Mouse (Mus musculus): ENCODE data around the gene Tifa. TPM values are rescaled to one million over a fixed set of nuclear protein-coding genes. Genes with fewer than 3 reads are reported as not detected.

Tifa gene
- total and polyA plus RNA-seq, 2 experiments from 2014 or later: 2.7 to 4.2 TPM

DNA sequence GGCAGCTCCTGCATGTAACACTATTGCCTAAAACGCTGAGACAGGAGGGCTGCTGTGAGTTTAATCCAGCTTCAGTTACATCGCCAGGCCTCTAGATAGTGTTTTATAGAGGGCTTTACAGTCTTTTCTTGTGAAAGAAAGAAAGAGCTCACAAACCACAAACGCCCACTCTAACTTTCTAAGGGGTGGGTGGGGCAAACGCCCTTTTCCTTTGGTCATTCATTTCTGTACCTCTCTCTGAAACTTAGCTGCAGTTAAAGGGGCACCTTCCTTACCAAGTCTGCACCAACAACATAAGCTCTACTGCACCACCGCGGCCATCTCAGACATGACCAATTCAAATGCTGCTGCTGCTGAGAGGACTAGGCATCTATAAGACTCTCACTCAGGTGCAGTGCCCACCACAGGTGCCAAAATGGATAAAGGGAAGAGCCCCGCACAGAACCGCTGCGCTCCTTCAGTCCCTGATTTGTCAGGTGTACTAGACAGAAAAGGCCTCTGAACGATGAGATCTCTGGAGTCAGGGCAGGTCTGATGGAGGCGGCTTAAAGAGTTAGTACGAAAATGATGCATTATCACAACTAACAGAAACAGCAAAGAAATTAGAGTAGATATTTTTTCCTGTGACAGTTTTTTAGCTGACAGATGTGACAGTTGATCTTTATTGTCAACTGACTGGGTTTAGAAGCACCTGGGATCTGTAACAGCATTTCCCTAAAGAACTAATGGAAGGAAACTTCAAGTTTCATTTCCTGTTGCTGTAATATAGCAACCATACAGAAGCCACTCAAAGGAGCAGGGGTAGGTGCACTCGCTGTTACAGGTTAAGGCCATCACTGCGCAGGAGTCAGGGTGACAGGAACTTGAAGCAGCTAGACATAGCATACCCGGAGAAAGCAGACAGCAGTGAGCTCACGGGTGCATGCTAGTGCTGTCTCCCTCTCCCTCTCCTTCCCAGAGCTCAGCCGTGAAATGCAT lies 34.6 kb downstream of the Tifa start:
- Histone ChIP-seq H3K9me3 (ENCODE audit: low read length) (no peaks in the 10 kb centered on the region), H3K4me2 (ENCODE audit: low read depth) (no peak overlapping the region), H3K9ac (no peak overlapping the region), H3K36me3 (ENCODE audit: insufficient read depth) (peaks cover 9% of the 10 kb centered on the region; the same call in 1 of the 2 replicates), H3K4me3 (ENCODE audit: low read depth, low read length) (no peak overlapping the region), H3K27ac (ENCODE audit: low read depth, low read length) (no peak overlapping the region), H3K4me1 (ENCODE audit: insufficient read depth) (no peaks in the 10 kb centered on the region), H3K27me3 (ENCODE audit: insufficient read depth, low read length) (no peaks in the 10 kb centered on the region)
- WGBS: 72% methylated on average over 17 of the region's 17 CpGs
- no peak for TF ChIP-seq CTCF (IDR thresholded peaks at IDR 0.05; ENCODE audit: low read depth)
- DNase-seq (no peak), ATAC-seq (no peak)

DNA sequence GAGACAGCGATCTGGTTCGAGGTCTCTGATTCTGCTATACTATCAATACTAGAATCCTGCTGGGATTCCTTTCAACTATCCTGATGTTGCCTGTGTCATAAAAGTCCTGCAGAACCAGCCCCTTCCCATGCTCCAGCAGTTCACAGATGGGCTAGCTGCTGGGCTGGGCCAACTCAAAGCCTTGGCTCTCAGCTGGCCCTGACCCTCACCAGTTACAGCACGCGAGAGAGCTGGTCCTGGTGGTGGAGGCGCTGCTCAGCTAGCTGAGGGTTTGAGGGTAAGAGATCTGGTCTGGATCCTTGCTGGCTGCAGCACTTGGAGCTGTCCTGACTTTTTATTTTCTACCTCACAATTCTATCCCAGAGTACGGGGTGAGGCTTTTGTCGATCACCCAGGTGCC lies 36.9 kb downstream of the Tifa start:
- Histone ChIP-seq H3K36me3 (ENCODE audit: insufficient read depth) (peaks cover 5% of the 10 kb centered on the region; the same call in 1 of the 2 replicates), H3K9me3 (ENCODE audit: low read length) (no peaks in the 10 kb centered on the region), H3K9ac (no peak overlapping the region), H3K27me3 (ENCODE audit: insufficient read depth, low read length) (no peaks in the 10 kb centered on the region), H3K4me1 (ENCODE audit: insufficient read depth) (no peaks in the 10 kb centered on the region), H3K27ac (ENCODE audit: low read depth, low read length) (no peak overlapping the region), H3K4me3 (ENCODE audit: low read depth, low read length) (no peak overlapping the region), H3K4me2 (ENCODE audit: low read depth) (no peak overlapping the region)
- WGBS: 72% methylated on average over 7 of the region's 7 CpGs
- DNase-seq (no peak), ATAC-seq (no peak)
- TF ChIP-seq CTCF (IDR thresholded peaks at IDR 0.05; ENCODE audit: low read depth): no peak

DNA sequence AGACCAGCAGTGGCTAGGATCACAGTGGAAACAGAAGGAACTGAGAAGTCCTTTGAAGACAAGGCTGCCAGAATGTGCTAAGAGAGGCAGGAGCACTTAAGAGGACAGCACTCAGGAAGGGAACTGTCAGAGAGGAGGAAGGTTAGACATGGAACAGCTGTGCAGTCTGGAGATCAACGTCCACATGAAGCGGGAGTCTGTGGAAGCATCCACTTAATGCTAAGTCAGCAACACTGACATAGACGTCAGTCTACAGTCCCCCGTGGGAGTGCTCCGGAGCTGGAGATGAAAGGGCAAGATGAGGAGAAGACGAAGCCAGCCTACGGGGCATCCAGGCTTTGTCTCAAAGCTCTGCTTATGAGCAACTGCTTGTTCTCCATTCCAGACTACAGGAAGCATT lies 37.5 kb downstream of the Tifa start:
- 51% methylated on average over 7 of the region's 7 CpGs for WGBS
- H3K27me3 ChIP-seq (ENCODE audit: insufficient read depth, low read length): no peaks in the 10 kb centered on the region
- peaks cover 3% of the 10 kb centered on the region; the same call in 1 of the 2 replicates for H3K36me3 ChIP-seq (ENCODE audit: insufficient read depth)
- no peak for TF ChIP-seq CTCF (IDR thresholded peaks at IDR 0.05; ENCODE audit: low read depth)
- H3K4me1 ChIP-seq (ENCODE audit: insufficient read depth): no peaks in the 10 kb centered on the region
- no peak overlapping the region for H3K27ac ChIP-seq (ENCODE audit: low read depth, low read length)
- DNase-seq (no peak), ATAC-seq (0 out of 2 replicates have a peak, but pooled peaks have one; percentile 32)
- H3K9ac ChIP-seq: no peak overlapping the region
- H3K4me2 ChIP-seq (ENCODE audit: low read depth): no peak overlapping the region
- H3K4me3 ChIP-seq (ENCODE audit: low read depth, low read length): no peak overlapping the region
- H3K9me3 ChIP-seq (ENCODE audit: low read length): no peaks in the 10 kb centered on the region

DNA sequence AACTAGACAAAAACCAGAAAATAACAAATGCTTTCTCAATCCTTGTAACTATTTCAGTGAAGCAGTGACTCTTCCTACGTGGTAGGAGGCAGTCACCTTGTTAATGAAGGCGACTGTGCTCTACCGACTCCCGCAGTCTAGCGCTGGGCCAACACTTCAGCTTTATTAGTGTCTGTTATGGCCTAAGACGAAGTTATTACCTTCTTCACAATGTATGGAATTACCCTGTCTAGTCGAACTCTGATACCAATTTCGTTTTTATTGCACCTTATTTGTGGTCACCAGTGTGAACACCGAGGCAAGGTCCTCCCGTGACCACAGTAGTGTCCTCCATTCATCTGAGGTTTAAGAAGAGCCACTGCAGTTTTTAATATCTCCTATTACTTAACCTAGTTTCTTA lies 40.6 kb downstream of the Tifa start:
- H3K4me3 ChIP-seq (ENCODE audit: low read depth, low read length): no peak overlapping the region
- WGBS: 92% methylated on average over 10 of the region's 10 CpGs
- ATAC-seq (no peak), DNase-seq (no peak)
- H3K36me3 ChIP-seq (ENCODE audit: insufficient read depth): no peaks in the 10 kb centered on the region
- H3K27me3 ChIP-seq (ENCODE audit: insufficient read depth, low read length): no peaks in the 10 kb centered on the region
- H3K9ac ChIP-seq: no peak overlapping the region
- TF ChIP-seq CTCF (IDR thresholded peaks at IDR 0.05; ENCODE audit: low read depth): no peak
- H3K4me2 ChIP-seq (ENCODE audit: low read depth): no peak overlapping the region
- H3K4me1 ChIP-seq (ENCODE audit: insufficient read depth): no peaks in the 10 kb centered on the region
- no peaks in the 10 kb centered on the region for H3K9me3 ChIP-seq (ENCODE audit: low read length)
- H3K27ac ChIP-seq (ENCODE audit: low read depth, low read length): no peak overlapping the region

DNA sequence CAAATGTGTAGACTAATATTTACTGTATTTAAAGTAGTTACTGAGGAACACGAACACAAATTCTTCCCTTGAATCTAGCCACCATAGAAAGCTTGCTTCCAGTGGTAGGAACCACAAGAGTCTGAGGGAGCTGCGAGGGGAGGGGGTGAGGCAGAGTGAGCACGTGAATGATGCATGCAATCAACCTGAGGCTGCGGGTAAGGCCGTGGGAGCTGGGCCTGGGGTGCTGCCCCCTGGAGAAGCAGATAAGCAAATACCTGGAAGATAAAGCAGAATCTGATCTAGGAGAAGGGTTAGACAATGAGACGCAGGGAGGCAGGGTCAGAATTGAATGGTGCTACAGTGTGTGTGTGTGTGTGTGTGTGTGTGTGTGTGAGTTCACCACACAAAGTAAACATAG lies 41.5 kb downstream of the Tifa start:
- WGBS: 62% methylated on average over 6 of the region's 6 CpGs
- H3K4me2 ChIP-seq (ENCODE audit: low read depth): no peak overlapping the region

DNA sequence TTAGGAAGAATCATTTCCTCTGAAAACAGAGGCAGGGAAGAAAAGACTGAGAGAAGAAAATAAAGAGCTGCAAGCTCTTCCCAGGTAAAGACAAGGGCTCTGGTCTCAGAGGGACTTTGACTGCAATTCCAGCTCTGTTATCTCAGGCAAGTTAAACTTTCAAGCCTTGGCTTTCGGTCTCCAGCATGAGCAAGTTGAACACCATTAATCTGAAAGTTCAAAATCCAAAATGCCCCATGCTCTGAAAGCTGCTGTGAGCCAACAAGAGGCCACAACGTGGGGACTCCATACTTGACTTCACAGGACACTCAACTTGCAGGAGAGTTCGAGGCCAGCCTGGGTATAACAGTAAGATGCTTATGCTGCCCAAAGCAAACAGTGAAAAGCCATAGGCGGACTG lies 44.4 kb downstream of the Tifa start:
- Histone ChIP-seq H3K4me1 (ENCODE audit: insufficient read depth) (no peaks in the 10 kb centered on the region), H3K27ac (ENCODE audit: low read depth, low read length) (no peak overlapping the region), H3K4me2 (ENCODE audit: low read depth) (no peak overlapping the region), H3K27me3 (ENCODE audit: insufficient read depth, low read length) (no peaks in the 10 kb centered on the region), H3K36me3 (ENCODE audit: insufficient read depth) (no peaks in the 10 kb centered on the region), H3K9ac (no peak overlapping the region), H3K4me3 (ENCODE audit: low read depth, low read length) (no peak overlapping the region), H3K9me3 (ENCODE audit: low read length) (no peaks in the 10 kb centered on the region)
- ATAC-seq (no peak), DNase-seq (no peak)
- 92% methylated on average over 4 of the region's 4 CpGs for WGBS
- no peak for TF ChIP-seq CTCF (IDR thresholded peaks at IDR 0.05; ENCODE audit: low read depth)

More for the DNA sequence above, 41.5 kb downstream of the Tifa start:
- no peaks in the 10 kb centered on the region for H3K27me3 ChIP-seq (ENCODE audit: insufficient read depth, low read length)
- no peaks in the 10 kb centered on the region for H3K4me1 ChIP-seq (ENCODE audit: insufficient read depth)
- no peaks in the 10 kb centered on the region for H3K36me3 ChIP-seq (ENCODE audit: insufficient read depth)
- H3K9me3 ChIP-seq (ENCODE audit: low read length): no peaks in the 10 kb centered on the region
- H3K4me3 ChIP-seq (ENCODE audit: low read depth, low read length): no peak overlapping the region
- DNase-seq (no peak), ATAC-seq (peak; percentile 38; the same call in 1 of the 2 replicates)
- no peak overlapping the region for H3K9ac ChIP-seq
- no peak for TF ChIP-seq CTCF (IDR thresholded peaks at IDR 0.05; ENCODE audit: low read depth)
- H3K27ac ChIP-seq (ENCODE audit: low read depth, low read length): no peak overlapping the region

DNA sequence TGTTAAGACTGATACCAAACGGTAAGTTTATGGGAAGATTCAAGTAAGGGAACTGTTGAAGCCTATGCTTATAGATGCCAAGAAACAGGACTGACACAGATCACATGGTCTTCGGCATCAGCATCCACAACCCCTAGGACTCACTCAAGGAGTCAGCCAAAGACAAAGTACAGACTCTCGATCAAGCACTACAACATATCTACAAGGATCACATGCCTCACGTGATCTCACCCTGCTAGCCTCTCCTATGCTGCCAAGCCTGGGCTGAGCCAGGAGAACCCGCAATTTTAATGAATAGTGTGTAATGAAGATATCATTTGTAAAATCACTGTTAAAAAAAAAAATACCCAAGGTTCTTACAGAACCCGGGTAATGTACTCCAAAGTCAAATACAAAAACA lies 46.0 kb downstream of the Tifa start:
- DNase-seq (no peak), ATAC-seq (no peak)
- Histone ChIP-seq H3K4me3 (ENCODE audit: low read depth, low read length) (no peak overlapping the region), H3K4me2 (ENCODE audit: low read depth) (peak overlapping the region; percentile 71), H3K27ac (ENCODE audit: low read depth, low read length) (no peak overlapping the region), H3K9me3 (ENCODE audit: low read length) (no peaks in the 10 kb centered on the region), H3K4me1 (ENCODE audit: insufficient read depth) (no peaks in the 10 kb centered on the region), H3K27me3 (ENCODE audit: insufficient read depth, low read length) (no peaks in the 10 kb centered on the region), H3K36me3 (ENCODE audit: insufficient read depth) (no peaks in the 10 kb centered on the region), H3K9ac (no peak overlapping the region)
- no peak for TF ChIP-seq CTCF (IDR thresholded peaks at IDR 0.05; ENCODE audit: low read depth)
- WGBS: 76% methylated on average over 6 of the region's 6 CpGs
